Mouse (Mus musculus) hindbrain, embryonic 11.5 days (tissue): ENCODE results near the gene Gm1604a. TPM values are rescaled to one million over a fixed set of nuclear protein-coding genes. Genes with fewer than 3 reads are reported as not detected.
"Not testable (repeated sequence)": the region's sequence is repeated elsewhere in the genome, so short reads cannot be mapped to it uniquely, and the experiment has no call there.

Source experiments
- ATAC-seq: fragments of 200-750 bp; cut with Nextera tagmentation; 2 replicates; pipeline ENCODE4 v1.8.0; 2017; ENCODE audit warnings: mild to moderate bottlenecking, moderate TSS enrichment, moderate library complexity; ENCODE audit not compliant: low FRiP score
- DNase-seq: peaks from one replicate; pipeline ENCODE4 v3.0.0-alpha.2; 2015; ENCODE audit warnings: low spot score
- H3K27ac ChIP-seq: fragments of 300-500 bp; sonication (generic); 2 replicates; pipeline ENCODE4 v1.5.1; 2014; ENCODE audit warnings: mild to moderate bottlenecking, low read depth, low read length
- H3K27me3 ChIP-seq: fragments of 300-500 bp; sonication (generic); 2 replicates; pipeline ENCODE4 v1.6.1; 2014; ENCODE audit warnings: mild to moderate bottlenecking, low read length, moderate library complexity, mixed read lengths; ENCODE audit not compliant: control insufficient read depth, insufficient read depth
- H3K36me3 ChIP-seq: fragments of 300-500 bp; sonication (generic); 2 replicates; pipeline ENCODE4 v1.6.1; 2014; ENCODE audit warnings: mild to moderate bottlenecking, low read length, moderate library complexity, mixed read lengths; ENCODE audit not compliant: control insufficient read depth, insufficient read depth
- H3K4me1 ChIP-seq: fragments of 300-500 bp; sonication (generic); replicated peaks from 2 replicates; pipeline ENCODE4 v1.6.1; 2014; ENCODE audit warnings: low read length, mixed read lengths; ENCODE audit not compliant: control insufficient read depth, insufficient read depth
- H3K4me2 ChIP-seq: fragments of 300-500 bp; sonication (generic); replicated peaks from 2 replicates; pipeline ENCODE4 v1.6.1; 2014; ENCODE audit warnings: mild to moderate bottlenecking, low read depth, low read length
- H3K4me3 ChIP-seq: fragments of 300-500 bp; sonication (generic); 2 replicates; pipeline ENCODE4 v1.5.1; 2014; ENCODE audit warnings: low read depth, low read length
- H3K9ac ChIP-seq: fragments of 300-500 bp; sonication (generic); 2 replicates; pipeline ENCODE4 v1.6.1; 2014; ENCODE audit warnings: low read depth, low read length
- H3K9me3 ChIP-seq: fragments of 300-500 bp; sonication (generic); 2 replicates; pipeline ENCODE4 v1.6.1; 2016; ENCODE audit warnings: low read length; ENCODE audit not compliant: control insufficient read depth
- WGBS: fragments of 180-500 bp; shearing (Covaris S2); extraction: QIAGEN DNeasy Blood & Tissue Kit; methylation state at CpG from one replicate; pipeline ENCODE4 v1.1.7; 2014; 5-methylcytosine and 5-hydroxymethylcytosine counted together
- polyA plus RNA-seq: library from polyadenylated mRNA; unstranded; fragments of >200 nt; fragmentation: Nextera tagmentation; extraction: Ambion mirVana; gene quantifications from 2 replicates; pipeline ENCODE4 v1.2.1, GENCODE M21; 2014

Gm1604a gene
- polyA plus RNA-seq, 1 experiment from 2014 or later, result not detected

GRCm38 (mm10) chr17:7030622-7031174 is 5.3 kb downstream of the Gm1604a start:
- H3K9ac ChIP-seq, H3K36me3 ChIP-seq, ATAC-seq, H3K4me2 ChIP-seq, DNase-seq, H3K4me3 ChIP-seq, H3K27me3 ChIP-seq, H3K4me1 ChIP-seq, H3K9me3 ChIP-seq, H3K27ac ChIP-seq: not testable (repeated sequence)
- 77% methylated on average over 3 of the region's 6 CpGs for WGBS

- H3K9me3 ChIP-seq, H3K9ac ChIP-seq, H3K4me1 ChIP-seq, H3K27ac ChIP-seq, ATAC-seq, H3K4me2 ChIP-seq, H3K36me3 ChIP-seq, H3K4me3 ChIP-seq, DNase-seq, H3K27me3 ChIP-seq: not testable (repeated sequence)
- 74% methylated on average over 2 of the region's 17 CpGs for WGBS
These were observed 8.1 kb downstream of the Gm1604a start for GRCm38 (mm10) chr17:7033192-7034166.

DNA sequence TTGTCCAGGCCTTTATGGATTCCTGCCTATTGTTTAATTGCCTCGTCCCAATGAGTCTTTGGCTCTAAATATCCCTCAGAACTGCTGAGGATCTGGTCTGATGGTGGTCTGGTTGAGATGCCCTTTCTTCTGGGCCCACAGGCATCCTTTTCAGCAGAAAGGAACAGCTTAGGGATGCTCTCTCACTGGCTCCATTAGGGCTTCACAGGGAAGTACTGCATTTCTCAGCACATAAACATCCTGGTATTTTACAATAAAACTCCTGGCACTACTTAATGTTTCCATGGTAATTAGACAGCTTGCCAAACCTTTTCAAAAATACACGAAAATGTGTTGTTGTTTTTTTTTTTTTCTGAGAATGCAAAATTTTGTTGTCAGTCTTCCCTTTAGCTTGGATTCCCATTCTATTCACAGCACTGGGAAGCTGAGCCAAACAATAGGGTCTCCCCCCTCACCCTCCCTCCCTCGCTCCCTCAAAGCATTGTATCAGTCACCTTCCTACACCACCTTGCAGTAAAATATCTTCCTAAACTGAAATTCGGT is 43.7 kb downstream of the Gm1604a start:
- H3K4me2 ChIP-seq, H3K4me3 ChIP-seq, H3K9ac ChIP-seq, H3K27ac ChIP-seq, DNase-seq, ATAC-seq, H3K27me3 ChIP-seq, H3K9me3 ChIP-seq, H3K36me3 ChIP-seq, H3K4me1 ChIP-seq: not testable (repeated sequence)
- WGBS, result 54% methylated on average over 2 of the region's 4 CpGs

DNA sequence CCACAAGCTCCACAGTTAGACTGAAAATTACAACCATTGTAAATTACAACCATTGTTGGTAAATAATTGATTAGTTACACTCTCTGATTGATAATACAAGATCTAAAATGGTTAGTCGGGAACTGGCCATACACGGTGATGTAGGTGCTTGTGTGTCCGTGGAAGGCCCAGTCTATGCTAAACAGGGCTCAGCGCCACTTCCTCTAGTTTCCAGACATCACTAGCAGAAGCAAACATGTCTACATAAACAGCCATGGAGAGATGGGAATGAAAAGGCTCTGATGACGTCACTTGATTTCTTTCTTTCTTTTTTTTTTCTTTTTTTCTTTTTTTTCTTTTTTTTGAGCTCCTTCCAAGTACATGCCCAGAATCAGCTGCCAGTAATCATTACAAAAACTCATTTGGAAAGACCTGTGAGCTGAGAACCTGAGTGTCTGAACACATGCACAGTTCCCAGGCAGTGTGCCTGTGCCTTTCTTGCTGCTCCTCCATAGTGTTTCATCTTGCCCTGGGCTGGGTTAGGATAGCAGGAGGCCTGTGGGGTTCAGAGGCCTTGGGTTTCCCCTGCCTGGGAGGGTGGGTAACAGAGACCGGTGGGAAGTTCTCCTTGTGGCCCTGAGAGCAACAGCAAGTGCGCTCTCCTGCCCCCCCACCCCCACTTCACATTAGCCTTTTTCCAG is 44.3 kb downstream of the Gm1604a start:
- not testable (repeated sequence) for ATAC-seq, H3K9me3 ChIP-seq, H3K27me3 ChIP-seq, DNase-seq, H3K36me3 ChIP-seq, H3K4me1 ChIP-seq, H3K27ac ChIP-seq, H3K4me3 ChIP-seq, H3K9ac ChIP-seq, H3K4me2 ChIP-seq
- 75% methylated on average over 5 of the region's 7 CpGs for WGBS

DNA sequence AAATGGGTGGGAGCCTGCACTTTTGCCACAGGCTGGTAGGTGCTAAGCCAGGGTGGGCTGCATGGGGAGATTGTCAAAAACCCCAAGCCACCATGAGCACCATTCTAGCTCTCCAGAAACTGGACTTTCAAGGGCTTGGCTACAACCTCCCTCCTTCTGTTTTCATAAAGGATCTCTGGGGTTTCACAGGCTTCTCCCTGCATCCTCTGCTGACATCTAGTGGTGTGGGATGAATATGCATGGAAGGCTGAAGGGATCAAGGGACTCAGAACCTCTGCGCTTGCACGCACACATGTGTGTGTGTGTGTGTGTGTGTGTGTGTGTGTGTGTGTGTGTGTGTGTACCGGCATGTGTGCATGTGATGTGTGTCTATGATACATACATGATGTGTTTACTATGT is 49.1 kb downstream of the Gm1604a start:
- H3K4me3 ChIP-seq, H3K27me3 ChIP-seq, H3K9me3 ChIP-seq, H3K4me2 ChIP-seq, H3K27ac ChIP-seq, H3K4me1 ChIP-seq, H3K36me3 ChIP-seq, DNase-seq, H3K9ac ChIP-seq: not testable (repeated sequence)
- ATAC-seq, result 0 out of 2 replicates have a peak, but pooled peaks have one; percentile 30
- 49% methylated on average over 3 of the region's 3 CpGs for WGBS

- H3K27ac ChIP-seq, ATAC-seq, H3K4me3 ChIP-seq, H3K9ac ChIP-seq, H3K27me3 ChIP-seq, DNase-seq, H3K4me1 ChIP-seq, H3K4me2 ChIP-seq, H3K9me3 ChIP-seq, H3K36me3 ChIP-seq: not testable (repeated sequence)
- WGBS, result 91% methylated on average over 5 of the region's 6 CpGs
These were observed 50.2 kb downstream of the Gm1604a start for GRCm38 (mm10) chr17:7075519-7075918.

GRCm38 (mm10) chr17:7079558-7079957 is 54.2 kb downstream of the Gm1604a start:
- H3K9ac ChIP-seq, H3K27me3 ChIP-seq, H3K4me1 ChIP-seq, H3K36me3 ChIP-seq, ATAC-seq, DNase-seq, H3K9me3 ChIP-seq, H3K4me3 ChIP-seq, H3K4me2 ChIP-seq, H3K27ac ChIP-seq: not testable (repeated sequence)
- 13% methylated on average over 1 of the region's 4 CpGs for WGBS

- H3K27ac ChIP-seq, ATAC-seq, H3K4me3 ChIP-seq, H3K9ac ChIP-seq, H3K9me3 ChIP-seq, H3K4me2 ChIP-seq, DNase-seq, H3K36me3 ChIP-seq, H3K27me3 ChIP-seq, H3K4me1 ChIP-seq: not testable (repeated sequence)
- WGBS, result no CpG with 5 or more reads among the region's 5 CpGs
These were observed 59.2 kb downstream of the Gm1604a start for GRCm38 (mm10) chr17:7084523-7084922.
